Mouse (Mus musculus) adrenal gland, postnatal 36 days (tissue): ENCODE results near the gene Gramd1b. TPM values are rescaled to one million over a fixed set of nuclear protein-coding genes. Genes with fewer than 3 reads are reported as not detected.
A peak's percentile ranks its signal among the peaks of the same experiment; 100 is the strongest.

Experiments used
- DNase-seq, 2 experiments: peaks; one replicate each; pipeline ENCODE4 v3.0.0; 2021; ENCODE audit warnings: mixed read lengths in 1 of 2
- total RNA-seq, 2 experiments: library from RNA; stranded (reverse); gene quantifications; 2 replicates each; pipeline ENCODE4 v1.2.3; 2021

Gramd1b gene
- total RNA-seq, 2 experiments from 2014 or later, result 613 to 822 TPM

GRCm38 (mm10) chr9:40311813-40312212 lies 219.4 kb downstream of the Gramd1b start:
- DNase-seq, result no peak

DNA sequence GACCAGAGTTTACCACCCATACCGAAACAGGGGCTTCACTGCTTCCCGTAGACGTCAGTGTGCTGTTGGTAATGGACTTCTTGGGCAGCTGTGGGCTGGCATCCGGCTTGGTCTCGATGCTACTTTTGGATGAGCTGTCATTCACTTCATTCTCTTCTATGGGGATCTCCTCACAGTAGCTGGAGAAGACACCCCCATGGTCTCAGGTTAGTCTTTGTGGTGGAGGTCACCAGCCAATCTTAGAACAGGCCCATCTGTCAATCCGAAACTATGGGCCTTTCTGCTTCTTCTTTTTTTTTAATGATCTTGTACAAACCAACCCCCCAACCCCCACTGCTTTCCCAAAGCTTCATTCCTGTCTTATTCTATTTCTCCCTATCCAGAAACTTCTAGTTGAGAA lies 221.3 kb downstream of the Gramd1b start:
- no peak for DNase-seq

DNA sequence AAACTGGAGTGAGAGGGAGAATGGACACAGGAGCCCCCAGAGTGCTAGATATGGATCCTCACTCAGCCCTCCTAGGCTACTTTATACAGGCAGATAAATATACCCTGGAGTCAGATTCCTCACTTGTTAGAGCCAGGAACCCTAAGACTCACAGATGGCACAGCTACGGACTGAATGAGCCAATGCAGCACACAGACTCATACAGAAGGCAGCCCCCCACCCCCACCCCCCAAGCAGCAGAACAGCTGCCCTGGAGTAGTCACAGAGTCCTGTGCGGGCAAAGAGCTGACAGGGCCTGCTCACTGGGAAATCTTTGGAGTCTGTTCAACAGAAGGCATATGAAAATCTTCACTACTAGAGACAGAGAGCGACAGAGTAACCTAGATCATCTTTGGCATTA lies 223.9 kb downstream of the Gramd1b start:
- DNase-seq, result no peak

DNA sequence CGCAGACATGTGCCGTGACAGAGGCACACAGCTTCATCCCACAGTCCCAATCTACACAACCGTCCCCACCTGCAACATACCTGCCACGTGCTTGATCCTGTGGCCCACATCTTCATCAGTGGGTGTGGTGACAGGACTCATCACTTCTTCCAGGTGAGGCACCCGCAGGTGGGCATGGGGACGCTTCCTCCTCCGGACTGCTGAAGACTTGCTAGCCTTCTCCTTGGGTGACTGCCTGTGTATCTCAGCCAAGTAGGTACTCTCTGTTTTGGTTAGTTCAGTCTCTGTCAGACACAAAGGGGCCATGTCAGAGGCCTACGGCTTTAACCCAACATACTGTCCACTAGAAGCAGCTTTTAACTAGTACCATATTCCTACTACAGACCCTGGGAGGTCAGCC lies 226.9 kb downstream of the Gramd1b start:
- DNase-seq, result no peak

DNA sequence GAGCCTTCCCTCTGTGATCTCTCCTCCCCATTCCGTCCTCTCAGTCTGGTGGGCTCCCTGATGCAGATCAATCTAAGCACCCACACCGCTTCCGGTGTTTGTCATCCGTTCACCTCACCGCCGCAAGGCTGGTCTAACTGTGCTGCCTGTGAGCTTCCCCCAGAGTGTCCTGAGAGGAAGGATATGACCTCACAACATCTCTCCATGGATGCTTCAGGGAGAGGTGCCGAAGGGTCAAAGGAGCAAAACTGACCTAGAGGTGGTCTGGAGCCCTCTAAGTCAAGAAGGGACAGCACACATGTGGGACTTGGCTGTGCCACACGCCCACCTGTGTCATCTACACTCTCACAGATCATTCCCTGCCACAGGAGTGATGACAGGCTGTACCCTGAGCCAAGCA lies 228.8 kb downstream of the Gramd1b start:
- no peak for DNase-seq

GRCm38 (mm10) chr9:40301475-40301874 lies 229.7 kb downstream of the Gramd1b start:
- DNase-seq, result peak; percentile 49 to 65

DNA sequence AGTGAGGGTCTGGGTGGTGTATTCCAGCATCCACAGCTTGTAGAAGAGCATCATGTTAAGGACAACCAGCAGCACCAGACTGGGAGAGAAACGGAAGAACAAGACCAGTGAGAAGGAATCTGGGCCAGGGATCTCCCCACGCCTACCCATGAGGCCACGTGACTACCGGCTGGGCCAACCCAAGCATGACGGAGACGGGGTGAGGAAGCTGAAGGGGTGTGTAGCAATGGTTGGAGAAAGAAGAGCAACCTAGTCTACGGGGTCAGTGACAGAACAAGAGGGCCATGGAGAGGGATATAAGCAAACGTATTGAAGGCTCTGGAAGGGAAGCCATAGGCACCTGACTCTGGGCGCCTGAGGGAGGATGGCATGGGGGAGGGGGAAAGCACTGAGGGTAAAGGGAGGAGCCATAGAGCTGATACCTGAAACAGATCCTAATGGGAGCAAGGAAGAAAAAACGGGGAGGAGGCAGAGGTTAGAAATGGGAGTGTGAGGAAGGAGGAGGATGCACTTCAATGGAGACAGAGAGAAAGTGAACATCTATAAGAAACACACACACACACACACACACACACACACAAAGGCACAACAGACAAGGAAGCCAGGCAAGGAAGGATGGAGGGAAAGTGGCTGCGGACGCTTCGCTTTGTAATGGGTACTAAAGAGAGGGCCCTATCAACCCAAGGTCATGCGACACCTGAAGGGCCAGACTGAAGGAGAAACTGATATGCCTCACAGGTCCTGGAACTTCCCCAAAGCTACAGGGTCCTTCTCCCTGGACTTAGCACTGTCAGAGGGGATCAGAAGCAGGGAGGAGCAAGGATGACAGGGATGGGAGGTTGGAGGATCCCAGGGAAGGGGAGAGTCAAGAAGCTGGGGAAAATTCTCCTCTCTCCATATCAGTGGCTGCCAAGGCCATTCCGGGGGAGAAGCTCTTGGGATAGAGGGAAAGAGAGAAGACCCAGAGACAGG lies 230.9 kb downstream of the Gramd1b start:
- no peak for DNase-seq

DNA sequence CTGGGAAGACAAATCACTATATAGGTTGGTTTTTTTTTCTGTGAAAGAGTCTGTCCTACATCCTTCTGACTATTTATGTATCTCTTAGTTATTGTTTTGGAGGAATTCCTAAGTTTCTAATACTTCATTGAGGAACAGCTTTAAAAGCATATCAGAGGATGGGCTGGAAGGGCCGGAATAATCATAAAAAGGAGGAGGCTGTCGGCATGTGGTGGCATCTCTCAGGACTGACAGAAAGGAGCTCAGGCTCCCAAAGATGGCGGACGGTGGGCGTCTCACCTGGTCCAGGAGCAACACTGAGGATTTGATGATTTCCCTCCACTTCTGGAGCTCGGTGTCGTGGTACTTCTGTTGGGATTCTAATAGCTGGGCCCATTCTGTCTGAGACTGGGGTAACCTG lies 231.9 kb downstream of the Gramd1b start:
- no peak for DNase-seq

GRCm38 (mm10) chr9:40297969-40298368 lies 233.2 kb downstream of the Gramd1b start:
- no peak for DNase-seq

DNA sequence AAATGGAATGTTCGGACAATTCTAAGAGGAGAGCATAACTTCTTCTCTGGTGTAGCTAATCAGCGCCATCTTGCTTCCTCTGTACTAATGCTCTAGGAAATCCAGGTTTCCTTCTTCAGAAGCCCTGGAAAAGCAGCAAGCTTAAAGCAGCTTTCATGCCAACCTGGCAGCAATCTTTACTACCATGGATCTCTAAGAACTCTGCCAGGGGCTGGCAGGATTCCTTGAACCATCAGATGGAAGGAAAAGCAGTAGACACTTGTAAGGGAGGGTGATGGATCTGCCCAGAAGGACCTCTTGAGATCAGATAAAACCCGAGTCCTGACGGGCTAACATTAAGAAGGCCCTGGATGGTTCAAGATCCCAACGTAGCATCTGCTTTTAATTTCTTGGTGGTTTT lies 234.9 kb downstream of the Gramd1b start:
- no peak for DNase-seq

- no peak for DNase-seq
Observed at GRCm38 (mm10) chr9:40294866-40295265, 236.3 kb downstream of the Gramd1b start.

GRCm38 (mm10) chr9:40294210-40294609 lies 237.0 kb downstream of the Gramd1b start:
- no peak for DNase-seq

- no peak for DNase-seq
Observed at GRCm38 (mm10) chr9:40293740-40294139, 237.4 kb downstream of the Gramd1b start.

DNA sequence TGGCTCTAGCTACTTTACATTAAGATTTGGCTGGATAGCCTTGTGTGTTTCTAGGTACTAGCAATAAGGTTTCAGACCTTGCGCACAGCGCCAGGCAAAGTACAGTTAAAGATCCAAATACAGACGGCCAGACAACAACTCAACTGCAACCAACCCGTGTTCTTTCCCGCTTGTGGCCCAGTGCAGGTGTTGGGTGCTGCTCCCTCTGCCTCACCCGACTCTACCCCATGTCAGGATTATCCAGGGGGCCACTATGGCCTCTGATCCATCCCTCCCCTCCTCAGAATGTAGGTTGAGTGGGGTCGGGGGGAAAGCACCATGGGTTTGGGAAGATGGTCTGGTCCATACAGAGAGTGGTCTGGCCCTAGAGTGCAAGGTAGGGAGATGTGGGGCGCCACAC lies 237.9 kb downstream of the Gramd1b start:
- DNase-seq, result no peak

- no peak for DNase-seq
Observed at GRCm38 (mm10) chr9:40292475-40292874, 238.7 kb downstream of the Gramd1b start.

DNA sequence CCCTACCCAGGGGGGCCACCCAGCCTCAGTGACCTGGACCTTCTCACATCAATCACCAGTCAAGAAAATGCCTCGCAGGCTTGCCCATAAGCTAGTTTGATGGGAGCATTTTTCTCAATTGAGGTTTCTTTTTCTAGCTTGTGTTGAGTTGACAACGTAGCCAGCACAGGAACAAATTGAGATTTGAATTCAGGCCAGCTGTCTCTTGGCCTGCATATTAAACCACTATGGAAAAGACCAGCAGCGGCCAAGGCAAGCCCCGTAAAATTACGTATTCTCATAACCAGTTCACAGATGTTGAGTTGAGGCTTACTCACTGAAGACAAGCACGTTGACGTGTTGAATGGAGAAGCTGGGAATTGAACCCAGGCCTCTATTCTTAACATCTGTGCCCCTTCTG lies 248.2 kb downstream of the Gramd1b start:
- DNase-seq, result no peak

DNA sequence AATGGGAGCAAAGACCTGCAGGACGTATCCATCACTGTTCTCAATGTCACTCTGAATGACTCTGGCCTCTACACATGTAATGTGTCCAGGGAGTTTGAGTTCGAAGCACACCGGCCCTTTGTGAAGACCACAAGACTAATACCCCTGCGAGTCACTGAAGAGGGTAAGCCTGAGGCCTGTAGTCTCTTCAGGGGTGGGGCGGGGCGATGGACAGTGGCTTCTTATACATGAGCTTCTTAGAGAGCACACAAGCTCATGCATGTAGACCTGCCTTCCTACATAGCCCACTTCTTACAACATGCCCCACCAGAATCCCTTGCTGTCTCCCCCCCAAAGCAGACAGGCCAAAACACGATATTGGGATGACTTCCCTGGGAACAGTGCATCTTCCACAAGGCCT lies 251.7 kb downstream of the Gramd1b start:
- DNase-seq, result no peak

DNA sequence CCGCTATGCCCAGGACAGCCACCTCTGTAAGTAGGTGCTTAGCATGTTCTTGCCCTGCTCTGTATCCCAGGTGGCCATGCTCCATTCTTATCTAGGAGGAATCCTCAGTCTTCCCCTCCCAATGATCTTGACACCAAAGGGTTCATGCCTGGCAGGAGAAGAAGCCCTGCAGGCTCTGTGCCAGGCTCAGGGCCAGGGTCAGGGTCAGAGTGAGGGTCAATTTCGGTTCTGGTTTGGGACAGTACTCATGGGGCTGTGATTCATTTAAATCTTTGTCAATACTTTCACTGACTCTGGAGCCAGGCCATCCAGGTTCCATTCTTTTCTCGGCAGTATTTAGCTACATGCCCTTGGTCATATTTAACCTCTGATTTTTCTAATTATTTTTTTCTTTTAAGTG lies 253.5 kb downstream of the Gramd1b start:
- peak in 1 of 2 experiments; percentile 65 for DNase-seq

GRCm38 (mm10) chr9:40275904-40276303 lies 255.3 kb downstream of the Gramd1b start:
- no peak for DNase-seq

DNA sequence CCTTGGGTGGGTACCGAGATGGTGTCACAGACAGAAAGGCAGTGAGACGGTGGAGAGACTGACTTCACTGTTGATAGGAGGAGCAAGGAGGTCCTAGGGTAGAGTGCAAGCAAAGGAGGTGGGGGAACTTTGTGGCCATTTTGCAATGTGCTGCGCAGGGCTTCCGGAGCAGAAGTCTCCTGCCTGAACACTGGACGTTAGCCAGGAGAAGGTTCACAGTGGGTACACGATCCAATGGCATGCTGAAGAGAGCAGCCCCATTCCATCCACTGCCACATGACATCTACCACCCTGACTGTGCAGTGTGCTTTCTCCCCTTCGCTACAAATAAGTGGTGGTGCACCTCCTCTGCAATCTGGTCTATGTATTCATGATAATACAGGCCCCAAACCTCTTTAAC lies 258.4 kb downstream of the Gramd1b start:
- no peak for DNase-seq

DNA sequence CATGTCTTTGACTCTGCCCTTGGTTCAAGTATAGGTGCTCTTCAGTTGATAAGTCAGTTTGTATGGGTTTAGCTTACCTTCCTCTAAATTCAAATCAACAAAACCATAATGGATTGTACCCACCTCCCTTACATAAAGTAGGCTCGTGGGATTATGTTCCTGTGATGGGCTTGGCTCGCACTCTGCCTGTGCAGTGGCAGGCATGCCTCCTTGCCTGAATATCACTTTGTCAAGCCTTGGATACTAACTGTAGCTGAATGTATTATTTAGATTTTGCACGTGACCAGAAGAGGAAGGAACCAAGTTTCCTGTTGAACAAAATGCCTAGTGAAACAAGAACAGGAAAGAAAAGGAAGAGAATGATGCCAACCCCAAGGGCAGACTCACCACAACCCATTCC lies 260.1 kb downstream of the Gramd1b start:
- DNase-seq, result no peak

DNA sequence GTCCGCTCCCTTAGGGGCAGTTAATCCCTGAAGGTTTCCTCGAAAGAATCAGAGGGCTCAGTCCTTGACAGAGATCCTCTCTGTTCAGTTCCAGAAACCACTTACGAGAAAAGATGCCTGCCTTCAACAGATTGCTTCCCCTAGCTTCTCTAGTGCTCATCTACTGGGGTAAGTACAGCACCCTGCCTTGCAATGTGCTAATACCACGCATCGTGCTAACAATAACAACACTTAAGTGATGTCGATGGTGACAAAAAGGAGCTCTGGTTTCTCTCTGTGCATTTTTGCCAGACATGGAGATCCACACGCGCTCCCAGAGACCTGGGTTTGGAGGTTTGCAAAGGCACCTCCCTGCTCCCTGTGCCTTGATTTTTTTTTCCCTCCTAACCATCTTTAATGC lies 261.3 kb downstream of the Gramd1b start:
- DNase-seq, result no peak

GRCm38 (mm10) chr9:40269103-40269861 lies 261.9 kb downstream of the Gramd1b start, which contains the start of gene Scn3b:
Gene Scn3b (plus strand): TSS chr9:40269217.
- DNase-seq, result peak; percentile 35 to 46
